Mouse (Mus musculus): ENCODE measurements around the gene Ptpn11. TPM values are rescaled to one million over a fixed set of nuclear protein-coding genes. Genes with fewer than 3 reads are reported as not detected.

The Ptpn11 gene
- polyA plus RNA-seq (2012; rRNA removed), result 13.8 and 15.0 TPM in 2 replicates

GRCm38 (mm10) chr5:121190836-121191583 is at the start of gene Ptpn11:
TSS of gene Ptpn11 (minus strand) at chr5:121191397.

GRCm38 (mm10) chr5:121219980-121220731 is 29.0 kb upstream of the Ptpn11 start, which contains the start of gene Hectd4:
TSS of gene Hectd4 (plus strand) at chr5:121220219.

GRCm38 (mm10) chr5:121204132-121205089 is 13.2 kb upstream of the Ptpn11 start, which contains the start of gene Rpl6:
TSS of gene Rpl6 (plus strand) at chr5:121204481.

Other genes starting within 250 kb of the Ptpn11 start
- under 0.01 TPM in 1 of 2 replicates, not detected in the other for gene Rph3a, start 181.3 kb downstream of the Ptpn11 start, polyA plus RNA-seq (2012; rRNA removed)
- 706 and 773 TPM in 2 replicates for gene Rpl6, start 13.1 kb upstream of the Ptpn11 start, polyA plus RNA-seq (2012; rRNA removed)
- gene Hectd4, start 28.8 kb upstream of the Ptpn11 start, polyA plus RNA-seq (2012; rRNA removed), result 11.4 and 16.1 TPM in 2 replicates
- gene Trafd1, start 194.2 kb upstream of the Ptpn11 start, polyA plus RNA-seq (2012; rRNA removed), result 18.3 and 21.0 TPM in 2 replicates
- gene Naa25, start 206.5 kb upstream of the Ptpn11 start, polyA plus RNA-seq (2012; rRNA removed), result 9.0 and 10.4 TPM in 2 replicates